Mouse (Mus musculus): ENCODE data around the gene Asah2.

DNA sequence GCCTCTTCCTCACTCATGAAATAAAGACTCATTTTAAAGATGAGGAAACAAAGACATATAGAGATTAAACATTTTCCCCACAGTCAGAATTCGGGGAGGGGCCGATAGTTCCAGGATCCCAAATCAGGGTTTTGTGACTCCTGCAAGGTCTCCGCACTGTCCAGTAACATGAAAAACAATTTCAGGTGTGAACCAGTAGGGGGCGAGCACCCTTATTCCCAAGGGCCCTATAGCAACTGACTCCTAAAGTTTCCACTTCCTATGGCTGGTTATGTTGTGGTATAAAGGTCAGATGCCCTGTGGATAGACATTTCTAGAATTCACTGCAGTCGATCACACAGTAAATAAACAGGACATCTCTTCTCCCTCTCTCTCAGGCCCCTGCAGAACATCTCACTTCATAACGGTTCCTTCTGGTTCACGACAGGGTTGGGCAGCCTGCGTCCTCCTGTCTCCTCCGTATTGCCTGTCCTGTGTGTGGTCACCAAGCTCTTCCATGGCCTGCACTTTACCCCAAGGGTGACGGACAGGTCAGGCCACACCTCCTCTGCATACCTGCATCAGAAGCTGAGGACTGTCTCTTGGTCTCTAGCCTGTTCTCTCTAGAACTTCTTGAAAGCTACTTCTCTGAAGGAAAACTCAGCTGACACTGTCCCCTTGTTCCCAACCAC, 19.3 kb upstream of the Asah2 start:
- 0 out of 2 replicates have a peak, but pooled peaks have one; percentile 23 for TF ChIP-seq CTCF (IDR thresholded peaks at IDR 0.05; ENCODE audit: borderline replicate concordance, control insufficient read depth, extremely low read depth, insufficient read depth, low read length, poor library complexity)
- TF ChIP-seq POLR2A (IDR thresholded peaks at IDR 0.05; ENCODE audit: control insufficient read depth, extremely low read depth, insufficient read depth, low read length, poor library complexity) = no peak

Data from thymus, adult 2 months (tissue).